Mouse (Mus musculus): ENCODE measurements at regions not wholly inside any gene's neighbourhood (a gene's known extent, or its start where the extent isn't known, plus 50 kb on each side); places are given as distances from the start of the nearest gene placed in this dataset.

DNA sequence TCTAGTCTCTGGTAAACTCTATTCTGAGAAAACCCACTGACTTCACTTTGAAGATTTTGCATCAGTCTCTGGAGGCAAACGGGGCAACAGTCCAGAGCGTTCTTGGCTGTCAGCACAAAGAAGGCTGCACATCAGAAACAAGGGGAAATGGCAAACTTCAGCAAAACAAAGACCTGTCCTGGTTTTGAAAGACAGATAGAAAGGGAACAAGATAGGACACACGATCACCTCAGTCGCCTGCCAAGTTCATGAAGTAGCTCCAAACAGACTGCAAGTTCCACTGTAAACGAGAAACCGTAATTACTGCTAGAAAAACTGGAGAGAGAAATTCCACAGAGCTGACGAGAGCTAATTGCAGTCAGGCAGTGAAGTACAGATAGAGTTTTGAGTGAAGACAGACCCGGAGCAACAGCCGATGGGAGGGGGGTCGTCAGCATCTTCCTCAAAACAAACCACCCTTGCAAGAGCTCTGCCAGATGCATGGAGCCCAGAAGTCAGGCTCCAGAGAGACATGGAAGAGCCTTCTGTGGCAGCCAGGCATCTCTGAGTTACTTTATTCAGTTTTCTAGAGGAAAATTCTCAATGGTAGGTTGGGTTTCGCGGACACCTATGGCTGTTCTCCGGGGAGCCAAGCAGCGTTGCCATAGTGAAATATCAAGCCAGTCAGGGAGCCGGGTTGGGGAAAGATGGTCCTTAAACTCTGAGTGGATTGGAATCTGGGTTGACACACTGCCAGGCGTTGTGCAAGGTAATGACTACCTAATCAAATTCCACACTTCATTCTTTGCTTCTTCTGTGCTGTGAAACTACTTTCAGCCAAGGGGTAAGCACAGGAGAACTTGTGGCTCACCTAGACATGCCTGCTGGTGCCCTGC, 558.8 kb upstream of the Map3k7 start:
- Histone ChIP-seq H3K9ac (replicated peaks; ENCODE audit: low read depth) (no peak overlapping the region), H3K36me3 (ENCODE audit: insufficient read depth, low read length) (no peaks in the 10 kb centered on the region), H3K27me3 (replicated peaks; ENCODE audit: insufficient read depth, low read length) (no peaks in the 10 kb centered on the region), H3K27ac (ENCODE audit: low read length) (no peak overlapping the region), H3K4me1 (ENCODE audit: insufficient read depth, low read depth, low read length) (peaks cover 6% of the 10 kb centered on the region; the same call in 1 of the 2 replicates), H3K9me3 (ENCODE audit: low read length) (no peaks in the 10 kb centered on the region), H3K4me2 (replicated peaks; ENCODE audit: low read depth, low read length) (peak overlapping the region; percentile 29), H3K4me3 (ENCODE audit: low read depth, low read length) (no peak overlapping the region)
- WGBS: 30% methylated on average over 16 of the region's 16 CpGs
- ATAC-seq (peak; percentile 23; the same call in 1 of the 2 replicates), DNase-seq (ENCODE audit: low spot score) (peak; percentile 33)
- TF ChIP-seq CTCF (IDR thresholded peaks at IDR 0.05) (no peak), EP300 (IDR thresholded peaks at IDR 0.05) (no peak)

DNA sequence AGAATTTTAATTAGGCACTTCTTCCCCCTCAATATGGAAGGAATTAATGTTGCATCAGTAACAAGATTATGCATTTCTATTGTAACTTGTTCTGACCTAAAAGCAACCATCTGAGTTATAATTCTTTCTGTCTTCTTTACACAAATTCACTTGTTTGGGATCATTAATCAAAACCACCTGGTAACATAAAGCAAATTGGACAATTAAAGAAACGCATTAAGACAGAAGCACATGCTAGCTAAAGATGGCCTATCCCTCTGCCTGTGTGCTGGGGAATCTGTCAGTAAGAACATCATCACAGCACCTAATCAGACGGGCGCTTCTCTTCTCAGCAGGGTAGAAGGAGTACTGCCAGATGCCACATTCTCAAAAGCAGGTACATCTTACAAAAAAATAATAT, 553.7 kb upstream of the Map3k7 start:
- Histone ChIP-seq H3K4me3 (ENCODE audit: low read depth, low read length) (no peak overlapping the region), H3K27ac (ENCODE audit: low read length) (no peak overlapping the region), H3K9me3 (ENCODE audit: low read length) (no peaks in the 10 kb centered on the region), H3K4me1 (ENCODE audit: insufficient read depth, low read depth, low read length) (peaks cover 5% of the 10 kb centered on the region; the same call in 1 of the 2 replicates), H3K27me3 (replicated peaks; ENCODE audit: insufficient read depth, low read length) (no peaks in the 10 kb centered on the region), H3K4me2 (replicated peaks; ENCODE audit: low read depth, low read length) (no peak overlapping the region), H3K36me3 (ENCODE audit: insufficient read depth, low read length) (no peaks in the 10 kb centered on the region), H3K9ac (replicated peaks; ENCODE audit: low read depth) (no peak overlapping the region)
- ATAC-seq (no peak), DNase-seq (ENCODE audit: low spot score) (no peak)
- 71% methylated on average over 3 of the region's 3 CpGs for WGBS
- no peak for TF ChIP-seq EP300 (IDR thresholded peaks at IDR 0.05)
- TF ChIP-seq CTCF (IDR thresholded peaks at IDR 0.05): no peak

DNA sequence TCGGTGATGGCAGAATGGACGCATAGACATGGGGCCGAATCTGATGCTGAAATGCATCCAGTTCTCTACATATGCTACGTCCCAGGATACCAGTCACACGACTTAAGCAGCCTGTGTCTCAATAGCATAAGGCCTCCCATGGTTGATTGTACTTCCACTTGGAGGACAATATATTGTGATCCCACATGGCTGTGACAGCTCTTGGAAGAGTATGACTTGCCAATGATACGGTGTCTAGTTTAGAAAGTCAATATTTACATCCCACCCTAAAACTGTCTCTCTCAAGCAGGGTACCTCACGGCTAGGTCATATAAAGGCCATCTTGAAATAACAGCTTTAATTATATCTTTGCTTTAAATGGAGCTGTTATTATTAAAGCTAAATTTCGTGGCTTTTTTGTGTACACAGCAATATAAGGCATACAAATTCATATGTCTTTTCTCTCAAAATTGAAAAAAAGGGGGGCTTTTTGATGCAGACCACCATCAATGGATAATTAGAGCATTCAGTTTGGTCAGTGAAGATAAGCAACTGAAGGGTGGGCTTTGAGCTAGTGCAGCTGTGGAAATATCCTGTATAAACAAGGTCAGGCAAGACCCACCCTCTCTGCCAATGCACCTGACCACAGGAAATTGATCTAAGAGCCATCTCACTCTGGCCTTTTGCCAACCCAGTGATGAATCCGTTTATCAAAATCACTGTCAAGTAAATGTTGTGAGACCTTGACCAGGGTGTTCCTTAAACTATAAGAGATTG, 551.9 kb upstream of the Map3k7 start:
- H3K27ac ChIP-seq (ENCODE audit: low read length): no peak overlapping the region
- H3K9ac ChIP-seq (replicated peaks; ENCODE audit: low read depth): no peak overlapping the region
- no peaks in the 10 kb centered on the region for H3K4me1 ChIP-seq (ENCODE audit: insufficient read depth, low read depth, low read length)
- no peak overlapping the region for H3K4me2 ChIP-seq (replicated peaks; ENCODE audit: low read depth, low read length)
- no peaks in the 10 kb centered on the region for H3K27me3 ChIP-seq (replicated peaks; ENCODE audit: insufficient read depth, low read length)
- no peaks in the 10 kb centered on the region for H3K36me3 ChIP-seq (ENCODE audit: insufficient read depth, low read length)
- H3K4me3 ChIP-seq (ENCODE audit: low read depth, low read length): no peak overlapping the region
- H3K9me3 ChIP-seq (ENCODE audit: low read length): no peaks in the 10 kb centered on the region
- ATAC-seq (no peak), DNase-seq (ENCODE audit: low spot score) (no peak)
- no peak for TF ChIP-seq CTCF (IDR thresholded peaks at IDR 0.05)
- no peak for TF ChIP-seq EP300 (IDR thresholded peaks at IDR 0.05)
- WGBS: 55% methylated on average over 9 of the region's 9 CpGs

DNA sequence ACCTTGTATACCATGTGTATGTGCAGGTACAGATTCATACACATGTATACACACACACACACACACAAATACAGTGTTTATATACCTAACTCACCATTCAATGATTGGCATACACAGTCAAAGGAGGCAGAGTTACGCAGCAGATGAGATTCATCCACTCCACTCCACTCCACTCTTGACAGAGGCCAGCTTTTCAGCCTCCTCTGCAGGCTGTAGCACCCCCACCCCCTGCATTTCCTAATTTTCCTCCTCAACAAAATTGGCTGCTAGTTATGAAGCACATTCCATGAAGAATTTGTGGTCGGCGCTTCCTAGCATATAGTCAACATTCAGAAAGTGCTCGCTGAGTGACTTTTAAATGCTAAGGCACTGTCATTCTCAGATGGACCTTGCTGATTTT, 546.7 kb upstream of the Map3k7 start:
- Histone ChIP-seq H3K9ac (replicated peaks; ENCODE audit: low read depth) (no peak overlapping the region), H3K4me1 (ENCODE audit: insufficient read depth, low read depth, low read length) (no peaks in the 10 kb centered on the region), H3K27me3 (replicated peaks; ENCODE audit: insufficient read depth, low read length) (no peaks in the 10 kb centered on the region), H3K9me3 (ENCODE audit: low read length) (no peaks in the 10 kb centered on the region), H3K4me2 (replicated peaks; ENCODE audit: low read depth, low read length) (no peak overlapping the region), H3K4me3 (ENCODE audit: low read depth, low read length) (no peak overlapping the region), H3K36me3 (ENCODE audit: insufficient read depth, low read length) (no peaks in the 10 kb centered on the region), H3K27ac (ENCODE audit: low read length) (no peak overlapping the region)
- no peak for TF ChIP-seq EP300 (IDR thresholded peaks at IDR 0.05)
- no peak for TF ChIP-seq CTCF (IDR thresholded peaks at IDR 0.05)
- 57% methylated on average over 4 of the region's 4 CpGs for WGBS
- peak; percentile 59 for DNase-seq (ENCODE audit: low spot score)
- peak; percentile 60 for ATAC-seq

DNA sequence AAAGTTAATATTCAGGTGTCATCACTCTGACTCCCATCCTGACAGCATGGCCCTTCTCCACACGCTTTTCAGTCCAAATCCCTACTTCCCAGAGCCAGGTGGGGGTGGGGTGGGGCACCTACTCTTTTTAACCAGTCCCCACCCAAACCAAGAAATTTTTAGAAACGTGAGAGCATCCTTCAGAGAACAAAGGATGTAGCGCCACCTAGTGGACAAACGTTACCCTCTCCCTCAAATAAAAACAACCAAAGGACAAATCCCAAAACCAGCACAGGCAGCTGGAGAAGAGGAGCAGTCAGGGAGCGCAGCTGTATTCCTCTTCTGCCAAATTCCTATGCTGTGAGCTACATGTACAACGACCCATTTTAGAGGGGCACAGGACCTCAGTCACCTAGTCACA, 544.7 kb upstream of the Map3k7 start:
- DNase-seq (ENCODE audit: low spot score) (peak; percentile 69), ATAC-seq (no peak)
- Histone ChIP-seq H3K4me3 (ENCODE audit: low read depth, low read length) (no peak overlapping the region), H3K27ac (ENCODE audit: low read length) (no peak overlapping the region), H3K9ac (replicated peaks; ENCODE audit: low read depth) (no peak overlapping the region), H3K27me3 (replicated peaks; ENCODE audit: insufficient read depth, low read length) (no peaks in the 10 kb centered on the region), H3K4me2 (replicated peaks; ENCODE audit: low read depth, low read length) (no peak overlapping the region), H3K9me3 (ENCODE audit: low read length) (no peaks in the 10 kb centered on the region), H3K4me1 (ENCODE audit: insufficient read depth, low read depth, low read length) (no peaks in the 10 kb centered on the region), H3K36me3 (ENCODE audit: insufficient read depth, low read length) (no peaks in the 10 kb centered on the region)
- 9% methylated on average over 6 of the region's 6 CpGs for WGBS
- peak; percentile 80 for TF ChIP-seq CTCF (IDR thresholded peaks at IDR 0.05)
- TF ChIP-seq EP300 (IDR thresholded peaks at IDR 0.05): no peak

DNA sequence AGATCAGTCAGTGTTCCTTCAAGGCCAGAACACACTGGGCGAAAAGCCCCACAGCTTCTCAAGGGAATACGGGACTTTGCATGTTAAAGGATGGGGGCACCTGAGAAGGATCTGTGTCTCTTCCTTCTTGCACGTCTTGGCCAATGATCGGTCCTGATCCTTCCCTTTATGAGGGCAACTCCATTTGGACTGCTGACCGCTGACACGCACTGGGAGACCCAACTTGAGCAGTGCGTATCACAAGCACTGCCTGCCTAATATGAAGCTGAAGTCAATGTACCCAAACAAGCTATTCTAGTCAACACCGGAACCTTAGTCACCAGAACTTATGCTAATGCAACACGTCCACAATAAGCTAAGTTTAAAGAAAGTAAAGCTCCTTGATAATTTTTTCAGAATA, 543.7 kb upstream of the Map3k7 start:
- H3K4me3 ChIP-seq (ENCODE audit: low read depth, low read length): no peak overlapping the region
- DNase-seq (ENCODE audit: low spot score): no peak
- no peaks in the 10 kb centered on the region for H3K27me3 ChIP-seq (replicated peaks; ENCODE audit: insufficient read depth, low read length)
- no peak for TF ChIP-seq EP300 (IDR thresholded peaks at IDR 0.05)
- TF ChIP-seq CTCF (IDR thresholded peaks at IDR 0.05): no peak
- H3K4me2 ChIP-seq (replicated peaks; ENCODE audit: low read depth, low read length): no peak overlapping the region
- no peak overlapping the region for H3K9ac ChIP-seq (replicated peaks; ENCODE audit: low read depth)
- no peak for ATAC-seq
- H3K27ac ChIP-seq (ENCODE audit: low read length): no peak overlapping the region
- no peaks in the 10 kb centered on the region for H3K9me3 ChIP-seq (ENCODE audit: low read length)
- H3K36me3 ChIP-seq (ENCODE audit: insufficient read depth, low read length): no peaks in the 10 kb centered on the region
- H3K4me1 ChIP-seq (ENCODE audit: insufficient read depth, low read depth, low read length): no peaks in the 10 kb centered on the region
- WGBS: 83% methylated on average over 9 of the region's 9 CpGs

Measured in lung, postnatal 0 days (tissue).